Mouse (Mus musculus) cerebellum, adult 2 months (tissue): ENCODE measurements around the gene Ube2cbp. TPM values are rescaled to one million over a fixed set of nuclear protein-coding genes. Genes with fewer than 3 reads are reported as not detected.

Experiments
- DNase-seq, 2 experiments: peaks; one replicate each; pipeline ENCODE4 v3.0.0; 2021
- H3K27ac ChIP-seq: fragments of 200-500 bp; 2 replicates; pipeline ENCODE4 v1.5.1; 2012; ENCODE audit warnings: low read length, control low read depth, inconsistent platforms; ENCODE audit not compliant: insufficient read depth
- H3K27me3 ChIP-seq: fragments of 200-500 bp; 2 replicates; pipeline ENCODE4 v1.6.1; 2012; ENCODE audit warnings: inconsistent platforms, mild to moderate bottlenecking, low read length, moderate library complexity; ENCODE audit not compliant: control insufficient read depth, insufficient read depth
- H3K4me1 ChIP-seq: fragments of 200-500 bp; 2 replicates; pipeline ENCODE4 v1.6.1; 2011; ENCODE audit warnings: low read length; ENCODE audit not compliant: control insufficient read depth, insufficient read depth
- H3K4me3 ChIP-seq: fragments of 200-500 bp; replicated peaks from 2 replicates; pipeline ENCODE3; 2011; ENCODE audit warnings: mild to moderate bottlenecking, low read depth, low read length, control low read depth; ENCODE audit not compliant: insufficient read depth
- CTCF ChIP-seq: fragments of 200-500 bp; IDR thresholded peaks from 2 replicates; pipeline ENCODE4 v1.5.1; 2011; ENCODE audit warnings: low read depth, mild to moderate bottlenecking, control low read depth, low read length, moderate library complexity, borderline replicate concordance; ENCODE audit not compliant: insufficient read depth
- POLR2A ChIP-seq: fragments of 200-500 bp; IDR thresholded peaks from 2 replicates; pipeline ENCODE4 v1.6.1; 2011; ENCODE audit warnings: low read length, control low read depth, borderline replicate concordance; ENCODE audit not compliant: insufficient read depth
- WGBS: fragments of 180-500 bp; shearing (Covaris S2); methylation state at CpG from one replicate; pipeline ENCODE4 v1.1.7; 2018; 5-methylcytosine and 5-hydroxymethylcytosine counted together
- polyA plus RNA-seq: library from polyadenylated mRNA; depleted of rRNA; stranded (reverse); fragments of >200 nt; gene quantifications from 2 replicates; pipeline ENCODE4 v1.2.3, GENCODE M21; 2012; rRNA removed

Gene Ube2cbp
- polyA plus RNA-seq, 1 experiment = 3.7 TPM

GRCm38 (mm10) chr9:86286830-86287569 lies 177.8 kb downstream of the Ube2cbp start:
- Histone ChIP-seq H3K4me3 (no peak overlapping the region), H3K27ac (no peak overlapping the region), H3K27me3 (no peaks in the 10 kb centered on the region), H3K4me1 (no peaks in the 10 kb centered on the region)
- TF ChIP-seq POLR2A = no peak
- TF ChIP-seq CTCF = no peak
- WGBS = 65% methylated on average over 2 of the region's 2 CpGs
- DNase-seq = peak in 1 of 2 experiments; percentile 8

GRCm38 (mm10) chr9:86282555-86282954 lies 182.2 kb downstream of the Ube2cbp start:
- no peaks in the 10 kb centered on the region for H3K4me1 ChIP-seq
- TF ChIP-seq CTCF = no peak
- TF ChIP-seq POLR2A = no peak
- H3K27me3 ChIP-seq = no peaks in the 10 kb centered on the region
- WGBS = 75% methylated on average over 5 of the region's 5 CpGs
- DNase-seq = no peak
- H3K4me3 ChIP-seq = no peak overlapping the region
- no peak overlapping the region for H3K27ac ChIP-seq

DNA sequence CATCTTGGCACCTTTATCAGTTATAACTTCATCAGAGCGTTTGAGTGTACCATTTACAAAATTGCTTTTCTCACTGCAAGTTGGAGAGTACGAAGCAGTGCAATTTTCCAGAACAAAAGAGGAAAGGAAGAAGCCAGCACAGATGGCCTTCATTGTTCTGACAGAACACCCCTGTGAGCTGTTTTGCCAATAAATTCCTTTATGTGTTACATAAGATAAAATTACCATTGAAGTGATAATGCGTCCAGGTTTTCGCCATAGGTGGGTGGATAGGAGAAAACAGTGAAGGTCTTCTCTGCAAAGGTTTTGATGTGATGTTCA lies 183.6 kb downstream of the Ube2cbp start:
- 62% methylated on average over 4 of the region's 4 CpGs for WGBS
- DNase-seq = no peak
- Histone ChIP-seq H3K27me3 (no peaks in the 10 kb centered on the region), H3K4me3 (no peak overlapping the region), H3K27ac (no peak overlapping the region), H3K4me1 (no peaks in the 10 kb centered on the region)
- no peak for TF ChIP-seq CTCF
- no peak for TF ChIP-seq POLR2A

GRCm38 (mm10) chr9:86280461-86281146 lies 184.1 kb downstream of the Ube2cbp start:
- no peaks in the 10 kb centered on the region for H3K27me3 ChIP-seq
- H3K4me3 ChIP-seq = no peak overlapping the region
- WGBS = 88% methylated on average over 10 of the region's 10 CpGs
- H3K4me1 ChIP-seq = no peaks in the 10 kb centered on the region
- no peak for DNase-seq
- TF ChIP-seq CTCF = no peak
- no peak for TF ChIP-seq POLR2A
- H3K27ac ChIP-seq = no peak overlapping the region

GRCm38 (mm10) chr9:86269541-86269940 lies 195.2 kb downstream of the Ube2cbp start:
- Histone ChIP-seq H3K4me1 (no peaks in the 10 kb centered on the region), H3K27me3 (no peaks in the 10 kb centered on the region), H3K27ac (no peak overlapping the region), H3K4me3 (no peak overlapping the region)
- no peak for DNase-seq
- TF ChIP-seq POLR2A (no peak), CTCF (no peak)
- 79% methylated on average over 5 of the region's 5 CpGs for WGBS

GRCm38 (mm10) chr9:86266658-86267057 lies 198.1 kb downstream of the Ube2cbp start:
- TF ChIP-seq POLR2A = no peak
- no peak for TF ChIP-seq CTCF
- DNase-seq = no peak
- H3K4me3 ChIP-seq = no peak overlapping the region
- no peak overlapping the region for H3K27ac ChIP-seq
- WGBS = 36% methylated on average over 2 of the region's 2 CpGs
- no peaks in the 10 kb centered on the region for H3K27me3 ChIP-seq
- H3K4me1 ChIP-seq = no peaks in the 10 kb centered on the region

Other genes with a start within 250 kb of the Ube2cbp start
- 50.9 and 53.1 TPM in 2 replicates for gene Dop1a, start 2.2 kb upstream of the Ube2cbp start, polyA plus RNA-seq
- 12.2 and 12.9 TPM in 2 replicates for gene Pgm3, start 106.9 kb upstream of the Ube2cbp start, polyA plus RNA-seq
- 31.6 and 33.2 TPM in 2 replicates for gene Rwdd2a, start 107.0 kb upstream of the Ube2cbp start, polyA plus RNA-seq
- 55.7 and 56.3 TPM in 2 replicates for gene Me1, start 231.0 kb upstream of the Ube2cbp start, polyA plus RNA-seq